Mouse (Mus musculus): ENCODE measurements around the gene Osbpl10. TPM values are rescaled to one million over a fixed set of nuclear protein-coding genes. Genes with fewer than 3 reads are reported as not detected.

Osbpl10 gene
- total and polyA plus RNA-seq, 2 experiments from 2014 or later = 0.36 to 2.9 TPM

DNA sequence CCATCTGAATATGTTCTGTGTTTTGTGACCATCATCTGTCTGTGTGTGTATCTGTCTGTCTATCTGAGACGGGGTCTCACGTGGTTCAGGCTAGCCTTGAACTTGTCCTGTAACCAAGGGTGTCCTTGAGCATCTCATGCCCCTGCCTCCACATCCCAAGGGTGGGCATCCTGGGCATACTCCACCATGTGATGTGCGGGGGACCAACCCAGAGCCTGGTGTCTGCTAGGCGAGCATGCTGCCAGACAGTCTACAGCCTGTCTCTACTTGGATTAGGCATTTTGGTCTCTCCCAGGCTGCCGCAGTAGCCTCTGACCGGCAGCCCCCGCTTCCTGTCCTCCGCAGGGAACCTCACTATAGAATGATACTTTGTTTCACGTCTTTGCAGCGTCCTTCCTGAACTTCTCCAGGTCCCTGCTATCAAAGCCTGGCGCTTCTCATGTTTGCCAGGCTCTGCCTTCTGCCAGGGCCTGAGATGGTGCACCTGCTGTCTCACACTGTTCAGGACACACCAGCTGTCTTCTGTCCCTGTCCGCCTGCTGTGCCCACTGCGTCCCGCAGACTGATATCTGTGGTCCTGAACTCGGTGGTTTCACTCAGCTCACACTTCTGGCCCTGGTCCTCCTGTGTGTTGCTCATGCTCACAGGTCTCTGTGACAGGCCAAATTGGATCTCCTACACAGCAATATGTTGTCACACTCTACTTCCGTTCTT lies 66.9 kb downstream of the Osbpl10 start:
- 66% methylated on average over 16 of the region's 16 CpGs for WGBS
- peaks cover 13% of the 10 kb centered on the region for H3K4me1 ChIP-seq (ENCODE audit: control insufficient read depth, insufficient read depth)
- no peaks in the 10 kb centered on the region for H3K9me3 ChIP-seq (replicated peaks; ENCODE audit: control insufficient read depth, low read length)
- no peak overlapping the region for H3K4me3 ChIP-seq (ENCODE audit: low read depth, low read length)
- no peaks in the 10 kb centered on the region for H3K27me3 ChIP-seq (ENCODE audit: control insufficient read depth, insufficient read depth, low read length)
- H3K36me3 ChIP-seq (replicated peaks; ENCODE audit: control insufficient read depth, insufficient read depth, low read length) = no peaks in the 10 kb centered on the region
- no peak overlapping the region for H3K9ac ChIP-seq (replicated peaks; ENCODE audit: low read depth, low read length)
- ATAC-seq (ENCODE audit: insufficient read depth, low read depth) (no peak), DNase-seq (ENCODE audit: low spot score) (no peak)
- no peak overlapping the region for H3K27ac ChIP-seq (ENCODE audit: low read depth)
- no peak for TF ChIP-seq CTCF (IDR thresholded peaks at IDR 0.05; ENCODE audit: low read depth)
- no peak for TF ChIP-seq EP300 (IDR thresholded peaks at IDR 0.05; ENCODE audit: low read depth)
- H3K4me2 ChIP-seq (ENCODE audit: low read depth, low read length) = no peak overlapping the region

DNA sequence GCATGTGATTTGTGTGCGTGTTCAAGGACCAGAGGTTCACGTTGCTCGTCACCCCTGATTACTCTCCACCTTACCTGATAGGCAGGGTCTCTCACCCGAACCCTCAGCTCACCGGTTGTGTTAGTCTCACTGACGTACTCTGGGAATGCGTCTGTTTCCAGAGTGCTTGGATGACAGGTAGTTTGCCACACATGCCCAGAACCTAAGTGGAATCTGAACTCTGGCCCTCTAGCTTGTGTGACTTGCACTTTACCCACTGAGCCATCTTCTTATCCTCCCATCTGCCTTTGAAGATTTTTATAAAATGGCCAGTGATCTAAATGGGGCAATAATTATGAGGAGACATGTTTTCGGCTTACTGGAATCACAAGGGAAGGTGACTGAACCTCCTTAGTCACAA lies 68.3 kb downstream of the Osbpl10 start:
- no peak overlapping the region for H3K4me2 ChIP-seq (ENCODE audit: low read depth, low read length)
- peaks cover 18% of the 10 kb centered on the region for H3K4me1 ChIP-seq (ENCODE audit: control insufficient read depth, insufficient read depth)
- no peak overlapping the region for H3K9ac ChIP-seq (replicated peaks; ENCODE audit: low read depth, low read length)
- H3K4me3 ChIP-seq (ENCODE audit: low read depth, low read length) = no peak overlapping the region
- no peaks in the 10 kb centered on the region for H3K27me3 ChIP-seq (ENCODE audit: control insufficient read depth, insufficient read depth, low read length)
- H3K9me3 ChIP-seq (replicated peaks; ENCODE audit: control insufficient read depth, low read length) = no peaks in the 10 kb centered on the region
- DNase-seq (ENCODE audit: low spot score) = no peak
- TF ChIP-seq CTCF (IDR thresholded peaks at IDR 0.05; ENCODE audit: low read depth) (no peak), EP300 (IDR thresholded peaks at IDR 0.05; ENCODE audit: low read depth) (no peak)
- H3K27ac ChIP-seq (ENCODE audit: low read depth) = no peak overlapping the region
- 78% methylated on average over 8 of the region's 8 CpGs for WGBS
- H3K36me3 ChIP-seq (replicated peaks; ENCODE audit: control insufficient read depth, insufficient read depth, low read length) = no peaks in the 10 kb centered on the region
- ATAC-seq (ENCODE audit: insufficient read depth, low read depth) = no peak

DNA sequence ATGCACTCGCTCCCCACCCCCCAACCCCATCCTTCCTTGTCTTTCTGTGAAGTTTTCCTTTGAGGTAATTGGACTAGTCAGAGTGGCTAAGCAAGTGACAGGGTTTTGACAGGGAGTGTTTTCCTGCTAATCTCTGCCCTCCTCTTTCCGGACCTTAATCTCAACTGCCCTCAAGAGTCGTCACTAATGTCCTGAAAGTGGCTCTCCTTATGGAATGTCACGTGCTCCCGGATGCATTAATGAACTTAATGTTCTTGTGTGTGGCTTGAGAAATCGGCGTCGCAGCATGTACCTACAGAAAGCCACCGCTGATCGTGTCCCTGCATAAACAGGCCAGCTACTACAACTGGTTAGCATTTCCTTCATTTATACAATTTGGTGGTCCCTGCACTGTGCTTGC lies 70.0 kb downstream of the Osbpl10 start:
- no peaks in the 10 kb centered on the region for H3K9me3 ChIP-seq (replicated peaks; ENCODE audit: control insufficient read depth, low read length)
- H3K27ac ChIP-seq (ENCODE audit: low read depth) = no peak overlapping the region
- TF ChIP-seq CTCF (IDR thresholded peaks at IDR 0.05; ENCODE audit: low read depth) = no peak
- no peak for TF ChIP-seq EP300 (IDR thresholded peaks at IDR 0.05; ENCODE audit: low read depth)
- H3K9ac ChIP-seq (replicated peaks; ENCODE audit: low read depth, low read length) = no peak overlapping the region
- ATAC-seq (ENCODE audit: insufficient read depth, low read depth) (0 out of 2 replicates have a peak, but pooled peaks have one; percentile 25), DNase-seq (ENCODE audit: low spot score) (peak; percentile 10)
- 24% methylated on average over 10 of the region's 10 CpGs for WGBS
- H3K4me3 ChIP-seq (ENCODE audit: low read depth, low read length) = no peak overlapping the region
- H3K4me1 ChIP-seq (ENCODE audit: control insufficient read depth, insufficient read depth) = peaks cover 18% of the 10 kb centered on the region
- H3K27me3 ChIP-seq (ENCODE audit: control insufficient read depth, insufficient read depth, low read length) = no peaks in the 10 kb centered on the region
- H3K4me2 ChIP-seq (ENCODE audit: low read depth, low read length) = no peak overlapping the region
- H3K36me3 ChIP-seq (replicated peaks; ENCODE audit: control insufficient read depth, insufficient read depth, low read length) = no peaks in the 10 kb centered on the region

DNA sequence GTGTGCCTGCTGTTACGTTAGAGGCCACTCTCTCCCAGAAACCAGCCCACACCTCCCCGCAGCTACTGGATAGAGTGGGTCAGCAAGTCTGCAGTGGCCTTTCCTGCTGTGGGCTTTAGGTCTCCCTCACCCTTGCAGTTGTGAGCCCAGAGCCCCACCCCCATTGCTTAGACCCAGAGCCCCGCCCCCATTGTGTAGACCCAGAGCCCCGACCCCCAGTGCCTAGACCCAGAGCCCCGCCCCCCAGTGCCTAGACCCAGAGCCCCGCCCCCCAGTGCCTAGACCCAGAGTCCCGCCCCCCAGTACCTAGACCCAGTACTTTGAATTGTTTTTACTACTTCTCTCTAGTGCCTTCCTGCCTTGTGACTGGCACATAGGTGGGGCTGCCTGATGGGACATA lies 70.5 kb downstream of the Osbpl10 start:
- ATAC-seq (ENCODE audit: insufficient read depth, low read depth) = no peak
- Histone ChIP-seq H3K4me2 (ENCODE audit: low read depth, low read length) (no peak overlapping the region), H3K4me3 (ENCODE audit: low read depth, low read length) (no peak overlapping the region), H3K4me1 (ENCODE audit: control insufficient read depth, insufficient read depth) (peaks cover 18% of the 10 kb centered on the region), H3K9me3 (replicated peaks; ENCODE audit: control insufficient read depth, low read length) (no peaks in the 10 kb centered on the region), H3K36me3 (replicated peaks; ENCODE audit: control insufficient read depth, insufficient read depth, low read length) (no peaks in the 10 kb centered on the region), H3K9ac (replicated peaks; ENCODE audit: low read depth, low read length) (no peak overlapping the region), H3K27me3 (ENCODE audit: control insufficient read depth, insufficient read depth, low read length) (no peaks in the 10 kb centered on the region), H3K27ac (ENCODE audit: low read depth) (no peak overlapping the region)
- no peak for TF ChIP-seq CTCF (IDR thresholded peaks at IDR 0.05; ENCODE audit: low read depth)
- TF ChIP-seq EP300 (IDR thresholded peaks at IDR 0.05; ENCODE audit: low read depth) = no peak
- DNase-seq (ENCODE audit: low spot score) = no peak
- WGBS = 44% methylated on average over 7 of the region's 7 CpGs

DNA sequence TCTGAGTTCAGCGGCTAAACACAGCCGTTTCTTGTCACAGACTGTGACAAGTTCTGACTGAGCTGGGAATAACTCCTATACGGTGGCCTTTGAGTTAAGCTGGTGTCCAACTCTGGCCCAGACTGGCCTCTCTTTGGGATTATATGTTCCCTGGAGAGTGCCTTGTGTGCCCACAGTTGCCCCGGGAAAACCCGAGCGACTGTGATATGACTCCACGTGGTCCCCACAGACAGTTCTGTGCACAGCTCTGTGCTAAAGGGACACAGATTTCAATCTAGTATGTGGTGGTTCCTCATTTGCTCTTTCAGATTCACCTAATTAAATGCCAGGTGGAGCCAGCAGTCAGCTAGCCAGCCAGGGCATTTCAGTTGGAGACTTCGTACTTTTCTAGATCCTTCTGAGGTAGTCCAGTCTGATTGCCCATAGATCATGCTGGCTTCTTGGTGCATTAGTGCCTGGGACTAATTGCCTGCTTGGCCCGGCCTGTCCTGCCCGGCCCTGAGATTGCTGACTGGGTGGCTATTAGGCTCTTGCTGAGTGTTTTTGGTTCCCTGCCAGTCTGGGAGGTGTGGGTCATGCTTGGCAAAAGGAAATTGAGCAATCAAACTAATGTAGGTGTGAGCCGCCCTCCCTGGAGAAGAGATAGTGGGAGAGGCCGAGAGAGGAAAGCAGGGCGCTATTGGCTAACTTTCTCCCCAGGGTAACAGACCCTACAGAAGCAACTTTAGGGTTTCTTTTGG lies 71.8 kb downstream of the Osbpl10 start:
- Histone ChIP-seq H3K27me3 (ENCODE audit: control insufficient read depth, insufficient read depth, low read length) (no peaks in the 10 kb centered on the region), H3K4me2 (ENCODE audit: low read depth, low read length) (no peak overlapping the region), H3K27ac (ENCODE audit: low read depth) (no peak overlapping the region), H3K4me1 (ENCODE audit: control insufficient read depth, insufficient read depth) (peaks cover 28% of the 10 kb centered on the region), H3K9me3 (replicated peaks; ENCODE audit: control insufficient read depth, low read length) (no peaks in the 10 kb centered on the region), H3K36me3 (replicated peaks; ENCODE audit: control insufficient read depth, insufficient read depth, low read length) (no peaks in the 10 kb centered on the region), H3K9ac (replicated peaks; ENCODE audit: low read depth, low read length) (no peak overlapping the region), H3K4me3 (ENCODE audit: low read depth, low read length) (no peak overlapping the region)
- TF ChIP-seq EP300 (IDR thresholded peaks at IDR 0.05; ENCODE audit: low read depth) (no peak), CTCF (IDR thresholded peaks at IDR 0.05; ENCODE audit: low read depth) (no peak)
- DNase-seq (ENCODE audit: low spot score) (peak; percentile 63), ATAC-seq (ENCODE audit: insufficient read depth, low read depth) (peak; percentile 52; the same call in 1 of the 2 replicates)
- WGBS = 56% methylated on average over 13 of the region's 13 CpGs

Measured in heart, postnatal 0 days (tissue).